Mouse (Mus musculus) erythroblast, embryonic 14.5 days (primary cell): Measurements from ENCODE around the gene Cux1. TPM values are rescaled to one million over a fixed set of nuclear protein-coding genes. Genes with fewer than 3 reads are reported as not detected.
"Not testable (repeated sequence)": the region's sequence is repeated elsewhere in the genome, so short reads cannot be mapped to it uniquely, and the experiment has no call there.

Experiments used
- H3K27me3 ChIP-seq: 2 replicates; pipeline ENCODE4 v1.6.1; 2012; ENCODE audit warnings: inconsistent platforms; ENCODE audit not compliant: control insufficient read depth
- H3K36me3 ChIP-seq: 2 replicates; pipeline ENCODE4 v1.6.1; 2012; ENCODE audit warnings: mild to moderate bottlenecking, inconsistent platforms; ENCODE audit not compliant: control insufficient read depth
- H3K4me1 ChIP-seq: 2 replicates; pipeline ENCODE4 v1.6.1; 2012; ENCODE audit warnings: inconsistent platforms; ENCODE audit not compliant: control insufficient read depth
- H3K4me3 ChIP-seq: replicated peaks from 2 replicates; pipeline ENCODE3; 2012; ENCODE audit warnings: moderate library complexity, mild to moderate bottlenecking, inconsistent platforms
- H3K9me3 ChIP-seq: 2 replicates; pipeline ENCODE4 v1.6.1; 2012; ENCODE audit warnings: low read length, inconsistent platforms, mixed read lengths; ENCODE audit not compliant: control insufficient read depth
- GATA1 ChIP-seq: IDR thresholded peaks from 2 replicates; pipeline ENCODE4 v1.6.1; 2012; ENCODE audit warnings: low read length, inconsistent platforms, mixed read lengths
- TAL1 ChIP-seq: IDR thresholded peaks from 3 replicates; pipeline ENCODE4 v1.6.1; 2012; ENCODE audit warnings: low read length, inconsistent platforms, mixed read lengths
- polyA plus RNA-seq: library from polyadenylated mRNA; stranded (reverse); fragments of >175 nt; gene quantifications from 2 replicates; pipeline ENCODE4 v1.2.3, GENCODE M21; 2012

Gene Cux1
- polyA plus RNA-seq, 1 experiment, result 2.9 TPM

- Histone ChIP-seq H3K9me3 (no peaks in the 10 kb centered on the region), H3K4me3 (no peak overlapping the region), H3K4me1 (no peaks in the 10 kb centered on the region), H3K36me3 (no peaks in the 10 kb centered on the region; the same call in none of the 2 replicates), H3K27me3 (no peaks in the 10 kb centered on the region)
- TF ChIP-seq TAL1 (no peak), GATA1 (no peak)
Observed at GRCm38 (mm10) chr5:136475161-136475560, 92.1 kb downstream of the Cux1 start.

- H3K9me3 ChIP-seq, result no peaks in the 10 kb centered on the region
- no peaks in the 10 kb centered on the region; the same call in none of the 2 replicates for H3K36me3 ChIP-seq
- H3K27me3 ChIP-seq, result no peaks in the 10 kb centered on the region
- peaks cover under 1% of the 10 kb centered on the region; the same call in 1 of the 2 replicates for H3K4me1 ChIP-seq
- no peak overlapping the region for H3K4me3 ChIP-seq
- TF ChIP-seq GATA1 (no peak), TAL1 (no peak)
Observed at GRCm38 (mm10) chr5:136474086-136474485, 93.2 kb downstream of the Cux1 start.

GRCm38 (mm10) chr5:136473337-136473736, 94.0 kb downstream of the Cux1 start:
- TF ChIP-seq TAL1 (no peak), GATA1 (no peak)
- Histone ChIP-seq H3K4me3 (no peak overlapping the region), H3K36me3 (no peaks in the 10 kb centered on the region; the same call in 1 of the 2 replicates), H3K4me1 (peaks cover 6% of the 10 kb centered on the region; the same call in 1 of the 2 replicates), H3K27me3 (no peaks in the 10 kb centered on the region), H3K9me3 (no peaks in the 10 kb centered on the region)

- Histone ChIP-seq H3K4me1 (peaks cover 6% of the 10 kb centered on the region; the same call in 1 of the 2 replicates), H3K36me3 (no peaks in the 10 kb centered on the region), H3K9me3 (no peaks in the 10 kb centered on the region), H3K4me3 (no peak overlapping the region), H3K27me3 (no peaks in the 10 kb centered on the region)
- TF ChIP-seq GATA1, result no peak
Observed at GRCm38 (mm10) chr5:136472846-136473245, 94.4 kb downstream of the Cux1 start.

GRCm38 (mm10) chr5:136470985-136471735, 96.1 kb downstream of the Cux1 start:
- not testable (repeated sequence) for H3K36me3 ChIP-seq

GRCm38 (mm10) chr5:136469301-136469700, 98.0 kb downstream of the Cux1 start:
- H3K27me3 ChIP-seq, result no peaks in the 10 kb centered on the region

More at GRCm38 (mm10) chr5:136470985-136471735, 96.1 kb downstream of the Cux1 start:
- not testable (repeated sequence) for H3K4me3 ChIP-seq, H3K4me1 ChIP-seq, H3K9me3 ChIP-seq, H3K27me3 ChIP-seq

GRCm38 (mm10) chr5:136467360-136467999, 99.8 kb downstream of the Cux1 start:
- Histone ChIP-seq H3K4me1 (peaks cover 6% of the 10 kb centered on the region; the same call in 1 of the 2 replicates), H3K36me3 (no peaks in the 10 kb centered on the region; the same call in 1 of the 2 replicates), H3K9me3 (no peaks in the 10 kb centered on the region), H3K27me3 (no peaks in the 10 kb centered on the region), H3K4me3 (no peak overlapping the region)
- no peak for TF ChIP-seq TAL1
- no peak for TF ChIP-seq GATA1

More at GRCm38 (mm10) chr5:136469301-136469700, 98.0 kb downstream of the Cux1 start:
- Histone ChIP-seq H3K36me3 (no peaks in the 10 kb centered on the region; the same call in 1 of the 2 replicates), H3K9me3 (no peaks in the 10 kb centered on the region), H3K4me3 (no peak overlapping the region), H3K4me1 (peaks cover 6% of the 10 kb centered on the region; the same call in 1 of the 2 replicates)
- TF ChIP-seq GATA1 (no peak), TAL1 (no peak)

- H3K4me3 ChIP-seq, result no peak overlapping the region
- H3K4me1 ChIP-seq, result peaks cover 6% of the 10 kb centered on the region; the same call in 1 of the 2 replicates
Observed at GRCm38 (mm10) chr5:136465770-136466406, 101.4 kb downstream of the Cux1 start.

GRCm38 (mm10) chr5:136465366-136465765, 101.9 kb downstream of the Cux1 start:
- Histone ChIP-seq H3K27me3 (no peaks in the 10 kb centered on the region), H3K4me3 (no peak overlapping the region), H3K36me3 (no peaks in the 10 kb centered on the region; the same call in 1 of the 2 replicates), H3K4me1 (peaks cover 6% of the 10 kb centered on the region; the same call in 1 of the 2 replicates), H3K9me3 (no peaks in the 10 kb centered on the region)
- TF ChIP-seq TAL1, result no peak
- no peak; the same call in 1 of the 2 replicates for TF ChIP-seq GATA1

More at GRCm38 (mm10) chr5:136465770-136466406, 101.4 kb downstream of the Cux1 start:
- no peaks in the 10 kb centered on the region; the same call in 1 of the 2 replicates for H3K36me3 ChIP-seq
- H3K27me3 ChIP-seq, result no peaks in the 10 kb centered on the region
- no peak for TF ChIP-seq TAL1
- TF ChIP-seq GATA1, result no peak
- H3K9me3 ChIP-seq, result no peaks in the 10 kb centered on the region
